Mouse (Mus musculus): ENCODE results near the gene Akr1a1. TPM values are rescaled to one million over a fixed set of nuclear protein-coding genes. Genes with fewer than 3 reads are reported as not detected.
A peak's percentile ranks its signal among the peaks of the same experiment; 100 is the strongest.

Gene Akr1a1
- polyA plus RNA-seq, 2 experiments, result 194 to 275 TPM

- Histone ChIP-seq H3K36me3 (replicated peaks; ENCODE audit: control insufficient read depth, insufficient read depth, low read depth) (peaks cover 15% of the 10 kb centered on the region), H3K9me3 (ENCODE audit: control insufficient read depth, low read length) (no peaks in the 10 kb centered on the region), H3K27ac (peak overlapping the region; percentile 75), H3K9ac (replicated peaks) (peak overlapping the region; percentile 82), H3K4me3 (ENCODE audit: insufficient read depth in 1 of 2, low read depth in 2 of 2, low read length in 2 of 2) (peak overlapping the region; percentile 78 to 94), H3K27me3 (ENCODE audit: control insufficient read depth, insufficient read depth, low read length) (no peaks in the 10 kb centered on the region), H3K4me1 (replicated peaks; ENCODE audit: control insufficient read depth in 2 of 2, insufficient read depth in 2 of 2, low read length in 1 of 2) (peaks cover 12 to 18% of the 10 kb centered on the region in 2 experiments), H3K4me2 (ENCODE audit: low read depth) (peak overlapping the region; percentile 90)
- WGBS (ENCODE audit: insufficient replicate concordance), result under 1% methylated on average over 53 of the region's 53 CpGs
- peak; percentile 82 to 87 (median 85) for DNase-seq (ENCODE audit: low read depth in 3 of 3, low spot score in 3 of 3)
- no peak for TF ChIP-seq CTCF (IDR thresholded peaks at IDR 0.05; ENCODE audit: low read depth)
- no peak for TF ChIP-seq EP300 (IDR thresholded peaks at IDR 0.05; ENCODE audit: low read depth)
- ATAC-seq (ENCODE audit: insufficient read depth), result peak; percentile 75
Observed at GRCm38 (mm10) chr4:116626658-116627358, 24.7 kb downstream of the Akr1a1 start.

- no peak overlapping the region for H3K9ac ChIP-seq (replicated peaks)
- no peak overlapping the region for H3K27ac ChIP-seq
- ATAC-seq (ENCODE audit: insufficient read depth) (no peak), DNase-seq (ENCODE audit: low read depth in 3 of 3, low spot score in 3 of 3) (no peak)
- peak overlapping the region; percentile 90 for H3K4me2 ChIP-seq (ENCODE audit: low read depth)
- peaks cover 12 to 18% of the 10 kb centered on the region in 2 experiments for H3K4me1 ChIP-seq (replicated peaks; ENCODE audit: control insufficient read depth in 2 of 2, insufficient read depth in 2 of 2, low read length in 1 of 2)
- 79% methylated on average over 4 of the region's 4 CpGs for WGBS (ENCODE audit: insufficient replicate concordance)
- no peak overlapping the region for H3K4me3 ChIP-seq (ENCODE audit: insufficient read depth in 1 of 2, low read depth in 2 of 2, low read length in 2 of 2)
- H3K27me3 ChIP-seq (ENCODE audit: control insufficient read depth, insufficient read depth, low read length), result no peaks in the 10 kb centered on the region
- peaks cover 31% of the 10 kb centered on the region for H3K36me3 ChIP-seq (replicated peaks; ENCODE audit: control insufficient read depth, insufficient read depth, low read depth)
- TF ChIP-seq CTCF (IDR thresholded peaks at IDR 0.05; ENCODE audit: low read depth), result no peak
- no peak for TF ChIP-seq EP300 (IDR thresholded peaks at IDR 0.05; ENCODE audit: low read depth)
- no peaks in the 10 kb centered on the region for H3K9me3 ChIP-seq (ENCODE audit: control insufficient read depth, low read length)
Observed at GRCm38 (mm10) chr4:116624831-116625230, 26.6 kb downstream of the Akr1a1 start.

- 92% methylated on average over 2 of the region's 2 CpGs for WGBS (ENCODE audit: insufficient replicate concordance)
- H3K36me3 ChIP-seq (replicated peaks; ENCODE audit: control insufficient read depth, insufficient read depth, low read depth), result peaks cover 62% of the 10 kb centered on the region
- ATAC-seq (ENCODE audit: insufficient read depth), result no peak
Observed at GRCm38 (mm10) chr4:116615237-116615636, 36.2 kb downstream of the Akr1a1 start.

GRCm38 (mm10) chr4:116612621-116613020 is 38.9 kb downstream of the Akr1a1 start:
- Histone ChIP-seq H3K4me3 (ENCODE audit: insufficient read depth in 1 of 2, low read depth in 2 of 2, low read length in 2 of 2) (no peak overlapping the region), H3K9me3 (ENCODE audit: control insufficient read depth, low read length) (no peaks in the 10 kb centered on the region), H3K4me1 (replicated peaks; ENCODE audit: control insufficient read depth in 2 of 2, insufficient read depth in 2 of 2, low read length in 1 of 2) (no peaks in the 10 kb centered on the region), H3K27ac (no peak overlapping the region), H3K27me3 (ENCODE audit: control insufficient read depth, insufficient read depth, low read length) (no peaks in the 10 kb centered on the region), H3K4me2 (ENCODE audit: low read depth) (no peak overlapping the region), H3K9ac (replicated peaks) (no peak overlapping the region), H3K36me3 (replicated peaks; ENCODE audit: control insufficient read depth, insufficient read depth, low read depth) (peaks cover 64% of the 10 kb centered on the region)
- 82% methylated on average over 2 of the region's 2 CpGs for WGBS (ENCODE audit: insufficient replicate concordance)
- no peak for DNase-seq (ENCODE audit: low read depth in 3 of 3, low spot score in 3 of 3)
- TF ChIP-seq EP300 (IDR thresholded peaks at IDR 0.05; ENCODE audit: low read depth), result no peak
- no peak for TF ChIP-seq CTCF (IDR thresholded peaks at IDR 0.05; ENCODE audit: low read depth)
- no peak for ATAC-seq (ENCODE audit: insufficient read depth)

More at GRCm38 (mm10) chr4:116615237-116615636, 36.2 kb downstream of the Akr1a1 start:
- Histone ChIP-seq H3K4me1 (replicated peaks; ENCODE audit: control insufficient read depth in 2 of 2, insufficient read depth in 2 of 2, low read length in 1 of 2) (no peaks in the 10 kb centered on the region), H3K27me3 (ENCODE audit: control insufficient read depth, insufficient read depth, low read length) (no peaks in the 10 kb centered on the region), H3K9me3 (ENCODE audit: control insufficient read depth, low read length) (no peaks in the 10 kb centered on the region), H3K9ac (replicated peaks) (no peak overlapping the region), H3K4me2 (ENCODE audit: low read depth) (no peak overlapping the region), H3K4me3 (ENCODE audit: insufficient read depth in 1 of 2, low read depth in 2 of 2, low read length in 2 of 2) (no peak overlapping the region), H3K27ac (no peak overlapping the region)
- DNase-seq (ENCODE audit: low read depth in 3 of 3, low spot score in 3 of 3), result no peak
- TF ChIP-seq CTCF (IDR thresholded peaks at IDR 0.05; ENCODE audit: low read depth) (no peak), EP300 (IDR thresholded peaks at IDR 0.05; ENCODE audit: low read depth) (no peak)

DNA sequence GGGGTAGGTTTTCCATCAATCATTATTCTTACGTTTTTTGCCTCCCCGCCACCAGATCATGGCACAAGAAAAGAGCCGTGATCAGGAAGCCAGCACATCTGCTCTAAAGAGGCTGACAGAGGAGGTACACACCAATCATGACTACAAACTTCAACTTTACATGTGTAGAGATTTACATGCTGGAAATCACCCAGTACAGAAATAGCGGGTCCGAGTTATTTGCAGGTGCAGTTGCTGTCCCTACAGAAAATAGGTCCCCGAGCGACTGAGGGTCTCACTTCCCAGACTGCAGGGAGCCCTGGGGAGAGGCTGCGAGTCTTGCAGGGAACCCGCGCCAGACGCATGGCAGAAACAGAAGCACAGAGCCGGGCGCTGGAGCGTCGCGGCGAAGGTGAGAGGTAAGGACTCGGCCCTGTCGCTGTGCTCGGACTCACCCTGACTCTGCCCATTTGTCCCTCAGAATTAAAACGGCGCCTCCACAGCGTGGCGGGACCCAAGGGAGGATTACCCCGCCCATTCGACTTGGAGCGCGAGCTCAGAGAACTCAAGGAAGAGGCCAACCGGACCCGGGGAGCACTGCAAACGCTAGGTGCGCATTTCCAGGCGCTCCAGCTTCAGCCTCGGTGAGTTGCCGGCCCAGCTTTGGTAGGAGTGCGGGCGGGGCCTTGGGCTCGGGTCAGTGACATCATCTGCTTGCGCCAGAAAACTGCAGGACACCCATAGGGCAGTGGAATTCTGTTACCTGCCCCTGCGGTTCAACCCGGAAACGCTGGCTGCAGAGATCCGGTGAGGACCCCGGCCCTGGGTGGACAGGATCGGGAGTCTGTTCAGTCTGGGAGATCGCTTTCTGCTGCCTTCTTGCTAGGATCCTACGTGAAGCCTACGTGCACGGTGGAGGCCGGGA is 54.2 kb downstream of the Akr1a1 start:
- H3K4me2 ChIP-seq (ENCODE audit: low read depth), result peak overlapping the region; percentile 96
- peak overlapping the region; percentile 73 for H3K9ac ChIP-seq (replicated peaks)
- peak overlapping the region; percentile 76 to 91 for H3K4me3 ChIP-seq (ENCODE audit: insufficient read depth in 1 of 2, low read depth in 2 of 2, low read length in 2 of 2)
- H3K36me3 ChIP-seq (replicated peaks; ENCODE audit: control insufficient read depth, insufficient read depth, low read depth), result peaks cover 28% of the 10 kb centered on the region
- under 1% methylated on average over 50 of the region's 50 CpGs for WGBS (ENCODE audit: insufficient replicate concordance)
- H3K27me3 ChIP-seq (ENCODE audit: control insufficient read depth, insufficient read depth, low read length), result no peaks in the 10 kb centered on the region
- H3K4me1 ChIP-seq (replicated peaks; ENCODE audit: control insufficient read depth in 2 of 2, insufficient read depth in 2 of 2, low read length in 1 of 2), result peaks cover 7% of the 10 kb centered on the region in 2 experiments
- peak; percentile 95 for ATAC-seq (ENCODE audit: insufficient read depth)
- H3K27ac ChIP-seq, result peak overlapping the region; percentile 24
- H3K9me3 ChIP-seq (ENCODE audit: control insufficient read depth, low read length), result no peaks in the 10 kb centered on the region
- peak; percentile 78 to 80 (median 79) for DNase-seq (ENCODE audit: low read depth in 3 of 3, low spot score in 3 of 3)
- TF ChIP-seq EP300 (IDR thresholded peaks at IDR 0.05; ENCODE audit: low read depth) (no peak), CTCF (IDR thresholded peaks at IDR 0.05; ENCODE audit: low read depth) (peak; percentile 57)

Data from liver, embryonic 14.5 days (tissue).